Mouse (Mus musculus): Measurements from ENCODE around the gene Fbxw4. TPM values are rescaled to one million over a fixed set of nuclear protein-coding genes. Genes with fewer than 3 reads are reported as not detected.
A peak's percentile ranks its signal among the peaks of the same experiment; 100 is the strongest.

Gene Fbxw4
- polyA plus RNA-seq, 1 experiment from 2014 or later: 18.7 TPM

GRCm38 (mm10) chr19:45615415-45616213 is 44.5 kb downstream of the Fbxw4 start:
- Histone ChIP-seq H3K4me3 (ENCODE audit: inconsistent target) (no peak overlapping the region), H3K79me2 (ENCODE audit: inconsistent target) (no peaks in the 10 kb centered on the region), H3K27ac (no peak overlapping the region), H3K36me3 (ENCODE audit: inconsistent target) (no peaks in the 10 kb centered on the region)
- WGBS (ENCODE audit: missing documents): 93% methylated on average over 11 of the region's 12 CpGs

- Histone ChIP-seq H3K36me3 (ENCODE audit: inconsistent target) (no peaks in the 10 kb centered on the region), H3K27ac (no peak overlapping the region), H3K4me3 (ENCODE audit: inconsistent target) (no peak overlapping the region), H3K79me2 (ENCODE audit: inconsistent target) (no peaks in the 10 kb centered on the region)
- WGBS (ENCODE audit: missing documents): 91% methylated on average over 3 of the region's 3 CpGs
Observed at GRCm38 (mm10) chr19:45614928-45615327, 45.2 kb downstream of the Fbxw4 start.

- 98% methylated on average over 5 of the region's 8 CpGs for WGBS (ENCODE audit: missing documents)
- Histone ChIP-seq H3K36me3 (ENCODE audit: inconsistent target) (no peaks in the 10 kb centered on the region), H3K4me3 (ENCODE audit: inconsistent target) (no peak overlapping the region), H3K79me2 (ENCODE audit: inconsistent target) (no peaks in the 10 kb centered on the region), H3K27ac (no peak overlapping the region)
Observed at GRCm38 (mm10) chr19:45614375-45614774, 45.7 kb downstream of the Fbxw4 start.

GRCm38 (mm10) chr19:45610823-45611222 is 49.3 kb downstream of the Fbxw4 start:
- no peak overlapping the region for H3K27ac ChIP-seq
- no peaks in the 10 kb centered on the region for H3K36me3 ChIP-seq (ENCODE audit: inconsistent target)
- no peaks in the 10 kb centered on the region for H3K79me2 ChIP-seq (ENCODE audit: inconsistent target)
- H3K4me3 ChIP-seq (ENCODE audit: inconsistent target): no peak overlapping the region
- WGBS (ENCODE audit: missing documents): 100% methylated on average over 2 of the region's 5 CpGs

- 93% methylated on average over 13 of the region's 13 CpGs for WGBS (ENCODE audit: missing documents)
- Histone ChIP-seq H3K27ac (no peak overlapping the region), H3K36me3 (ENCODE audit: inconsistent target) (no peaks in the 10 kb centered on the region), H3K4me3 (ENCODE audit: inconsistent target) (no peak overlapping the region), H3K79me2 (ENCODE audit: inconsistent target) (no peaks in the 10 kb centered on the region)
Observed at GRCm38 (mm10) chr19:45608648-45609339, 51.3 kb downstream of the Fbxw4 start.

GRCm38 (mm10) chr19:45607479-45607878 is 52.6 kb downstream of the Fbxw4 start:
- Histone ChIP-seq H3K27ac (no peak overlapping the region), H3K4me3 (ENCODE audit: inconsistent target) (no peak overlapping the region), H3K79me2 (ENCODE audit: inconsistent target) (no peaks in the 10 kb centered on the region), H3K36me3 (ENCODE audit: inconsistent target) (no peaks in the 10 kb centered on the region)
- 96% methylated on average over 7 of the region's 7 CpGs for WGBS (ENCODE audit: missing documents)

- no peak overlapping the region for H3K27ac ChIP-seq
- no peaks in the 10 kb centered on the region for H3K36me3 ChIP-seq (ENCODE audit: inconsistent target)
- no peak overlapping the region for H3K4me3 ChIP-seq (ENCODE audit: inconsistent target)
- 100% methylated on average over 1 of the region's 4 CpGs for WGBS (ENCODE audit: missing documents)
- no peaks in the 10 kb centered on the region for H3K79me2 ChIP-seq (ENCODE audit: inconsistent target)
Observed at GRCm38 (mm10) chr19:45606701-45607100, 53.4 kb downstream of the Fbxw4 start.

GRCm38 (mm10) chr19:45602606-45603005 is 57.5 kb downstream of the Fbxw4 start:
- Histone ChIP-seq H3K36me3 (ENCODE audit: inconsistent target) (no peaks in the 10 kb centered on the region), H3K27ac (no peak overlapping the region), H3K4me3 (ENCODE audit: inconsistent target) (no peak overlapping the region), H3K79me2 (ENCODE audit: inconsistent target) (no peaks in the 10 kb centered on the region)
- 96% methylated on average over 5 of the region's 5 CpGs for WGBS (ENCODE audit: missing documents)

GRCm38 (mm10) chr19:45597106-45597505 is 63.0 kb downstream of the Fbxw4 start:
- Histone ChIP-seq H3K27ac (no peak overlapping the region), H3K4me3 (ENCODE audit: inconsistent target) (no peak overlapping the region), H3K79me2 (ENCODE audit: inconsistent target) (no peaks in the 10 kb centered on the region), H3K36me3 (ENCODE audit: inconsistent target) (no peaks in the 10 kb centered on the region)
- WGBS (ENCODE audit: missing documents): 95% methylated on average over 4 of the region's 4 CpGs

- Histone ChIP-seq H3K79me2 (ENCODE audit: inconsistent target) (no peaks in the 10 kb centered on the region), H3K36me3 (ENCODE audit: inconsistent target) (no peaks in the 10 kb centered on the region), H3K27ac (no peak overlapping the region), H3K4me3 (ENCODE audit: inconsistent target) (no peak overlapping the region)
- 95% methylated on average over 6 of the region's 6 CpGs for WGBS (ENCODE audit: missing documents)
Observed at GRCm38 (mm10) chr19:45596434-45596833, 63.7 kb downstream of the Fbxw4 start.

GRCm38 (mm10) chr19:45596019-45596418 is 64.1 kb downstream of the Fbxw4 start:
- Histone ChIP-seq H3K79me2 (ENCODE audit: inconsistent target) (peaks cover 4% of the 10 kb centered on the region; the same call in 1 of the 2 replicates), H3K27ac (no peak overlapping the region), H3K4me3 (ENCODE audit: inconsistent target) (no peak overlapping the region), H3K36me3 (ENCODE audit: inconsistent target) (no peaks in the 10 kb centered on the region)
- 92% methylated on average over 7 of the region's 7 CpGs for WGBS (ENCODE audit: missing documents)

- WGBS (ENCODE audit: missing documents): 96% methylated on average over 6 of the region's 6 CpGs
- Histone ChIP-seq H3K36me3 (ENCODE audit: inconsistent target) (no peaks in the 10 kb centered on the region), H3K4me3 (ENCODE audit: inconsistent target) (no peak overlapping the region), H3K27ac (no peak overlapping the region), H3K79me2 (ENCODE audit: inconsistent target) (peaks cover 9% of the 10 kb centered on the region)
Observed at GRCm38 (mm10) chr19:45595481-45595880, 64.6 kb downstream of the Fbxw4 start.

- no peaks in the 10 kb centered on the region for H3K36me3 ChIP-seq (ENCODE audit: inconsistent target)
- no peak overlapping the region for H3K4me3 ChIP-seq (ENCODE audit: inconsistent target)
- H3K79me2 ChIP-seq (ENCODE audit: inconsistent target): peaks cover 23% of the 10 kb centered on the region
- H3K27ac ChIP-seq: no peak overlapping the region
- 99% methylated on average over 7 of the region's 7 CpGs for WGBS (ENCODE audit: missing documents)
Observed at GRCm38 (mm10) chr19:45594079-45594478, 66.0 kb downstream of the Fbxw4 start.

GRCm38 (mm10) chr19:45592916-45593315 is 67.2 kb downstream of the Fbxw4 start:
- H3K27ac ChIP-seq: no peak overlapping the region
- H3K36me3 ChIP-seq (ENCODE audit: inconsistent target): no peaks in the 10 kb centered on the region
- H3K79me2 ChIP-seq (ENCODE audit: inconsistent target): peaks cover 35% of the 10 kb centered on the region
- no peak overlapping the region for H3K4me3 ChIP-seq (ENCODE audit: inconsistent target)
- WGBS (ENCODE audit: missing documents): 95% methylated on average over 9 of the region's 9 CpGs

GRCm38 (mm10) chr19:45591704-45592103 is 68.4 kb downstream of the Fbxw4 start:
- Histone ChIP-seq H3K27ac (peak overlapping the region; percentile 91), H3K36me3 (ENCODE audit: inconsistent target) (no peaks in the 10 kb centered on the region), H3K79me2 (ENCODE audit: inconsistent target) (peaks cover 43% of the 10 kb centered on the region), H3K4me3 (ENCODE audit: inconsistent target) (peak overlapping the region; percentile 38)
- 4% methylated on average over 7 of the region's 7 CpGs for WGBS (ENCODE audit: missing documents)
